In the genomic region with DNA sequence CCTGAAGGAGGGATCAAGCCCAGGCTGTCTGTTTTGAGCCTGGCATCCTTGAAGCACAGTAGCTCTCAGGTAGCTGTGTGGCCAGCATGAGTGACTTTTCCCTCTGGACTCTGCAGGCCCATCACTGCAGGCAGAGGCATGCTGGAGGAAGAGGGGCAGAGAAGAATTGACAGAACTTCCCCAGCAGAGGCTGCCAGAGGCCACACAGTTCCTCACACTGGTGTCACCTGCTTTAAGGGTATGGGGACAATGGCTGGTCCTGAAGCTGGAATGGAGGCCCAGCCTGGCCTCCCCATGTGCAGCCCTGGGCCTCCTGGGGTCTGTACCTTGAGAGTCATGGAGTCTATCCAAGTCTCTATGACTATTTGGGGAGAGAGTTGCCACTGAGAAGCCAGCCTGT, we compare ENCODE assay signal across 16 mouse cellular contexts.
DNase-seq lines count a peak whose midpoint lies in the region; ATAC-seq and TF ChIP-seq lines count a peak whose summit lies in the region.
"Had no signal": no experiment of that assay in that cellular context is flagged by ENCODE, and none has a peak within 500 bp of the region (broad histone marks: within the 10 kb centered on the region; RNA-seq: fewer than 3 reads in every experiment).

No protein-coding gene starts in this region.

- H3K4me1 ChIP-seq in kidney, postnatal 0 days (replicated peaks; ENCODE audit: insufficient read depth, low read length): no peaks in the 10 kb centered on the region
- H3K4me1 ChIP-seq in spleen, adult 2 months (ENCODE audit: control insufficient read depth, insufficient read depth, insufficient read length): peaks cover 28% of the 10 kb centered on the region; the same call in 1 of the 2 replicates
- peaks cover 18% of the 10 kb centered on the region for H3K4me1 ChIP-seq in limb, embryonic 10.5 days
- no peaks in the 10 kb centered on the region for H3K4me1 ChIP-seq in stomach, postnatal 0 days (replicated peaks; ENCODE audit: control insufficient read depth, insufficient read depth)
- H3K4me1 ChIP-seq in kidney, embryonic 16.5 days (ENCODE audit: insufficient read depth, low read length): 0 out of 2 replicates have a peak, but pooled peaks cover 3% of the 10 kb centered on the region
- H3K4me1 ChIP-seq: embryonic facial prominence, embryonic 13.5 days had no signal

- TF ChIP-seq EP300 in stomach, postnatal 0 days (optimal IDR thresholded peaks at IDR 0.05): no peak

- peak; percentile 15; the same call in 1 of the 2 replicates for TF ChIP-seq CTCF in kidney, postnatal 0 days (IDR thresholded peaks at IDR 0.05; ENCODE audit: low read depth)
- peak; percentile 67; the same call in 1 of the 2 replicates for TF ChIP-seq CTCF in spleen, adult 2 months (IDR thresholded peaks at IDR 0.05; ENCODE audit: extremely low read depth, insufficient read depth, insufficient read length, insufficient replicate concordance)
- TF ChIP-seq CTCF in stomach, postnatal 0 days (IDR thresholded peaks at IDR 0.05; ENCODE audit: low read depth): peak; percentile 52

- H3K9ac ChIP-seq in kidney, postnatal 0 days (ENCODE audit: low read depth, low read length): no peak overlapping the region
- H3K9ac ChIP-seq in stomach, postnatal 0 days (ENCODE audit: low read length): no peak overlapping the region
- no peak overlapping the region for H3K9ac ChIP-seq in kidney, embryonic 16.5 days (replicated peaks; ENCODE audit: low read length)
- H3K9ac ChIP-seq: embryonic facial prominence, embryonic 13.5 days had no signal

- H3K27me3 ChIP-seq in kidney, postnatal 0 days (ENCODE audit: insufficient read depth, low read length): no peaks in the 10 kb centered on the region
- H3K27me3 ChIP-seq in spleen, adult 2 months (ENCODE audit: control insufficient read depth, insufficient read depth, low read length): no peaks in the 10 kb centered on the region
- H3K27me3 ChIP-seq in limb, embryonic 10.5 days (ENCODE audit: low read depth, poor library complexity, severe bottlenecking): no peaks in the 10 kb centered on the region
- no peaks in the 10 kb centered on the region for H3K27me3 ChIP-seq in stomach, postnatal 0 days (ENCODE audit: control insufficient read depth, insufficient read depth, low read length)
- no peaks in the 10 kb centered on the region for H3K27me3 ChIP-seq in kidney, embryonic 16.5 days (ENCODE audit: insufficient read depth, low read length)
- H3K27me3 ChIP-seq: embryonic facial prominence, embryonic 13.5 days had no signal

- H3K36me3 ChIP-seq in kidney, postnatal 0 days (ENCODE audit: insufficient read depth, low read length): no peaks in the 10 kb centered on the region
- H3K36me3 ChIP-seq in spleen, adult 2 months (ENCODE audit: control insufficient read depth, insufficient read depth, low read length): no peaks in the 10 kb centered on the region
- no peaks in the 10 kb centered on the region for H3K36me3 ChIP-seq in limb, embryonic 10.5 days
- no peaks in the 10 kb centered on the region for H3K36me3 ChIP-seq in stomach, postnatal 0 days (ENCODE audit: control insufficient read depth, insufficient read depth, low read length)
- no peaks in the 10 kb centered on the region for H3K36me3 ChIP-seq in kidney, embryonic 16.5 days (ENCODE audit: insufficient read depth, low read length)
- H3K36me3 ChIP-seq: embryonic facial prominence, embryonic 13.5 days had no signal

- no peak overlapping the region for H3K27ac ChIP-seq in kidney, postnatal 0 days
- H3K27ac ChIP-seq in spleen, adult 2 months (ENCODE audit: insufficient read depth, low read length): peak overlapping the region; percentile 71
- H3K27ac ChIP-seq in limb, embryonic 10.5 days: peak overlapping the region; percentile 50; the same call in 1 of the 2 replicates
- H3K27ac ChIP-seq in stomach, postnatal 0 days (replicated peaks): no peak overlapping the region
- H3K27ac ChIP-seq in kidney, embryonic 16.5 days (ENCODE audit: low read length): no peak overlapping the region
- H3K27ac ChIP-seq: embryonic facial prominence, embryonic 13.5 days; left cerebral cortex, adult 2 months had no signal

- no peak for TF ChIP-seq POLR2A in spleen, adult 2 months (IDR thresholded peaks at IDR 0.05; ENCODE audit: low read depth, low read length)

- no peak for DNase-seq in kidney, postnatal 0 days (ENCODE audit: low spot score)
- no peak for DNase-seq in kidney, postnatal 10 days
- peak in 1 of 2 experiments; percentile 67 for DNase-seq in spleen, adult 2 months (ENCODE audit: low read depth in 1 of 2, low spot score in 2 of 2)
- no peak for DNase-seq in spleen, postnatal 14 days (ENCODE audit: low spot score in 2 of 2)
- no peak for DNase-seq in limb, embryonic 10.5 days (ENCODE audit: low spot score)
- no peak for DNase-seq in stomach, postnatal 0 days (ENCODE audit: low spot score)
- DNase-seq in urinary bladder, adult 18-20 months (ENCODE audit: low spot score in 2 of 2): no peak
- DNase-seq: cerebellum, adult 2 months; gastrocnemius, postnatal 14 days; lung, adult 18-20 months; midbrain, embryonic 14.5 days; right cerebral cortex, adult 18-20 months; thymus, postnatal 36 days had no signal

- no peak overlapping the region for H3K4me2 ChIP-seq in kidney, postnatal 0 days (ENCODE audit: low read length)
- no peak overlapping the region for H3K4me2 ChIP-seq in stomach, postnatal 0 days (replicated peaks; ENCODE audit: low read depth)
- no peak overlapping the region for H3K4me2 ChIP-seq in kidney, embryonic 16.5 days (replicated peaks; ENCODE audit: low read depth, low read length)
- H3K4me2 ChIP-seq: embryonic facial prominence, embryonic 13.5 days had no signal

- H3K9me3 ChIP-seq in kidney, postnatal 0 days (replicated peaks; ENCODE audit: low read length): no peaks in the 10 kb centered on the region
- H3K9me3 ChIP-seq in limb, embryonic 10.5 days (replicated peaks): no peaks in the 10 kb centered on the region
- H3K9me3 ChIP-seq in stomach, postnatal 0 days (ENCODE audit: control insufficient read depth, low read length): no peaks in the 10 kb centered on the region
- no peaks in the 10 kb centered on the region for H3K9me3 ChIP-seq in kidney, embryonic 16.5 days (ENCODE audit: low read length)
- H3K9me3 ChIP-seq: embryonic facial prominence, embryonic 13.5 days had no signal

- no peak for ATAC-seq in kidney, postnatal 0 days (replicated peaks; ENCODE audit: low FRiP score, low read depth)
- ATAC-seq in stomach, postnatal 0 days (ENCODE audit: low FRiP score, low TSS enrichment): no peak
- ATAC-seq in kidney, embryonic 16.5 days (ENCODE audit: low FRiP score, low TSS enrichment): no peak

- H3K4me3 ChIP-seq in kidney, postnatal 0 days (replicated peaks; ENCODE audit: low read depth, low read length): no peak overlapping the region
- H3K4me3 ChIP-seq in spleen, adult 2 months (ENCODE audit: extremely low read depth, insufficient read depth, insufficient read length): no peak overlapping the region
- no peak overlapping the region for H3K4me3 ChIP-seq in limb, embryonic 10.5 days
- no peak overlapping the region for H3K4me3 ChIP-seq in stomach, postnatal 0 days (ENCODE audit: low read depth, low read length)
- no peak overlapping the region for H3K4me3 ChIP-seq in kidney, embryonic 16.5 days (ENCODE audit: low read length)
- H3K4me3 ChIP-seq: embryonic facial prominence, embryonic 13.5 days; left cerebral cortex, adult 2 months had no signal

Comparison
In these comparisons a context has a peak if more than half of its experiments do, and no peak if none do; other contexts are left out.
1. H3K27ac ChIP-seq: peak in spleen, adult 2 months (single experiment) and limb, embryonic 10.5 days (single experiment); none in kidney, postnatal 0 days (single experiment), stomach, postnatal 0 days (single experiment) and kidney, embryonic 16.5 days (single experiment).
2. CTCF ChIP-seq: peak in every context shown above with its lines; median percentile 67 in spleen, adult 2 months; 52 in stomach, postnatal 0 days; 15 in kidney, postnatal 0 days.